Mouse (Mus musculus): ENCODE measurements around the gene Kif1a. TPM values are rescaled to one million over a fixed set of nuclear protein-coding genes. Genes with fewer than 3 reads are reported as not detected.
A peak's percentile ranks its signal among the peaks of the same experiment; 100 is the strongest.
"Not testable (repeated sequence)": the region's sequence is repeated elsewhere in the genome, so short reads cannot be mapped to it uniquely, and the experiment has no call there.

The Kif1a gene
- polyA plus RNA-seq, 1 experiment, result 0.49 TPM

DNA sequence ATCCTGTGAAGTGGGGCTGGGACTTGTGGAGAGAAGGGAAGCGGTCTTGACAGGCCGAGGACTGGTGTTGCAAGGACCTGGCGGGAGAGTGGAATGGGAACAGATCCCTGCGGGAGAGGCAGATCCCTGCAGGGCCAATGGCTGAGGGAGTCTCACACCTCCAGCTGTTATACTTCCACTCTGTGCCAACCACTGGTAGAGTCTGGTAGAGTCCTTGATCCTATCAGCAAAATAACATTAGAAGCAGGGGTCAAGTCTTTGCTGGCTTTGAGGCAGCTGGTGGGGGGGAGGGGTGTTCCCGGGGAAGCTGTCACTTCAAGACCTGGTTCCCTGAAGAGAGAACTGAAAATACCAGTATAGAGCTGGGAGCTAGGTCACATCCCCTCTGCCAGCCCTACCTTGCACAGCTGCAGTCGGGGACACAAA, 125.6 kb downstream of the Kif1a start:
- 0 out of 2 replicates have a peak overlapping the region, but pooled peaks have one; percentile 31 for H3K27ac ChIP-seq (ENCODE audit: insufficient read depth, low read length)
- DNase-seq (ENCODE audit: low read depth in 1 of 2, low spot score in 2 of 2), result no peak
- H3K27me3 ChIP-seq (ENCODE audit: control insufficient read depth, insufficient read depth, low read length), result no peaks in the 10 kb centered on the region
- H3K4me3 ChIP-seq (ENCODE audit: extremely low read depth, insufficient read depth, insufficient read length), result no peak overlapping the region
- TF ChIP-seq CTCF (IDR thresholded peaks at IDR 0.05; ENCODE audit: extremely low read depth, insufficient read depth, insufficient read length, insufficient replicate concordance) (no peak), POLR2A (IDR thresholded peaks at IDR 0.05; ENCODE audit: low read depth, low read length) (no peak)
- no peaks in the 10 kb centered on the region for H3K4me1 ChIP-seq (ENCODE audit: control insufficient read depth, insufficient read depth, insufficient read length)
- WGBS, result 69% methylated on average over 6 of the region's 6 CpGs
- H3K36me3 ChIP-seq (ENCODE audit: control insufficient read depth, insufficient read depth, low read length), result no peaks in the 10 kb centered on the region

DNA sequence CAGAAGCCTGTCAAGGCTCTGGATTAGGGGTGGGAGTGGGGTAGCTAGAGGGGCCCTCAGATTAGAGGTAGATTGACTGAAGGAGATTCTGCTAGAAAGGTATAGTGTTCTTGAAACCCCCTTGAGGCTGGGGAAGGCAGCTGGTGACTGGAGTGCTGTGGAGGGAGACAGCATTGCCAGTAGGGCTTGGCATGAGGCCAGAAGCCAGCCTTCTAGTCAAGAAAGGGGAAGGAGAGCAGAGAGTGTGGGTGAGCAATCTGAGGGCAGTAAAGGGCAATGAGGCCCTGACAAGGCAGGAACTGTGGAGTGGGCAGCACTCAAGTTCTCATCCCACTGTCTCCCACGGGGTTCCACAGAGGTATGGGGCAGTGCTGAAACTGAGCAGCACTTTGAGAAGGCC, 128.9 kb downstream of the Kif1a start:
- TF ChIP-seq POLR2A (IDR thresholded peaks at IDR 0.05; ENCODE audit: low read depth, low read length) (no peak), CTCF (IDR thresholded peaks at IDR 0.05; ENCODE audit: extremely low read depth, insufficient read depth, insufficient read length, insufficient replicate concordance) (no peak)
- peak overlapping the region; percentile 38 for H3K27ac ChIP-seq (ENCODE audit: insufficient read depth, low read length)
- no peaks in the 10 kb centered on the region for H3K27me3 ChIP-seq (ENCODE audit: control insufficient read depth, insufficient read depth, low read length)
- H3K36me3 ChIP-seq (ENCODE audit: control insufficient read depth, insufficient read depth, low read length), result no peaks in the 10 kb centered on the region
- DNase-seq (ENCODE audit: low read depth in 1 of 2, low spot score in 2 of 2), result peak; percentile 17 to 38
- WGBS, result 4% methylated on average over 1 of the region's 1 CpGs
- no peaks in the 10 kb centered on the region for H3K4me1 ChIP-seq (ENCODE audit: control insufficient read depth, insufficient read depth, insufficient read length)
- H3K4me3 ChIP-seq (ENCODE audit: extremely low read depth, insufficient read depth, insufficient read length), result no peak overlapping the region

DNA sequence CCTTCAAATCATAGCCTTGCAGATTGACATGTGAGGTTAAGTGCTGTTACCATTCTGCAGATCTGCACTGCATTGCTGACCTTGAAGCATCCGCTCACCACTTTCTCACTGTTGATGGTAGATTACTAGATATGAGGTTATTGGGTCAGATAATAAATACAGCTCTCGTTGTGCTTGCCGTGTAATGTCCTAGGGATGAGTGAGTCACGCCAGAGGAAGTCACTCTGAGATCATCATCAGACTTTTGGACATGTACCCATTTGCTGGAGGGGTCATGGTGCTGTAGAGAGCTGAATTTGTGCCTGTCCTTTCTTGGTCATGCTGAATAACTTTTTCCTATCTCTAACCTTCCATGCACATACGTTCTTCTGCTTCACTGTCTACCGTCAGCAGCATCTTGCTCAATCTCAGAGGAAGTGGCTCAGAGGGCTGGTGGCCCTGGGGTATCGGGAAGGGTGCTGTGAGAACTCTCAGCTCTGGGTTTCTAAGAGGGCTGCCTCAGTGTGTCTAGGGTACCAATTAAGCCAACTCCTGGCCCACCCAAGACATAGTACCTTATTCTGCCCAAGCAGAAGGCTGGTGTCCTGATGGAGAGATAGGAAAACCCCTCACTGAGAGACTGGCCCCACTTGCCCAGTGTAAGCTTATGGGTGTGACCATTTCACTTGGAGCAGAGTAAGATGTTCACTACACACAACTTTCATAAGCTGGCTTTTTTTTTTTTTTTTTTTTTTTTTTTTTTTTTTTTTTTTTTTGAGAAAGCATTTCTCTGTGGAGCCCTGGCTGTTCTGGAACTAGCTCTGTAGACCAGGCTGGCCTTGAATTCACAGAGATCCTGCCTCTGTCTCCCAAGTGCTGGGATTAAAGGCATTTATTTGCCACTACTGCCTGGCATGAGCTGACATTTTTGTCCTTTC, 129.6 kb downstream of the Kif1a start:
- Histone ChIP-seq H3K4me1 (ENCODE audit: control insufficient read depth, insufficient read depth, insufficient read length) (no peaks in the 10 kb centered on the region), H3K4me3 (ENCODE audit: extremely low read depth, insufficient read depth, insufficient read length) (no peak overlapping the region), H3K27ac (ENCODE audit: insufficient read depth, low read length) (peak overlapping the region; percentile 38), H3K36me3 (ENCODE audit: control insufficient read depth, insufficient read depth, low read length) (no peaks in the 10 kb centered on the region), H3K27me3 (ENCODE audit: control insufficient read depth, insufficient read depth, low read length) (no peaks in the 10 kb centered on the region)
- no peak for DNase-seq (ENCODE audit: low read depth in 1 of 2, low spot score in 2 of 2)
- 58% methylated on average over 7 of the region's 7 CpGs for WGBS
- no peak for TF ChIP-seq POLR2A (IDR thresholded peaks at IDR 0.05; ENCODE audit: low read depth, low read length)
- TF ChIP-seq CTCF (IDR thresholded peaks at IDR 0.05; ENCODE audit: extremely low read depth, insufficient read depth, insufficient read length, insufficient replicate concordance), result no peak

DNA sequence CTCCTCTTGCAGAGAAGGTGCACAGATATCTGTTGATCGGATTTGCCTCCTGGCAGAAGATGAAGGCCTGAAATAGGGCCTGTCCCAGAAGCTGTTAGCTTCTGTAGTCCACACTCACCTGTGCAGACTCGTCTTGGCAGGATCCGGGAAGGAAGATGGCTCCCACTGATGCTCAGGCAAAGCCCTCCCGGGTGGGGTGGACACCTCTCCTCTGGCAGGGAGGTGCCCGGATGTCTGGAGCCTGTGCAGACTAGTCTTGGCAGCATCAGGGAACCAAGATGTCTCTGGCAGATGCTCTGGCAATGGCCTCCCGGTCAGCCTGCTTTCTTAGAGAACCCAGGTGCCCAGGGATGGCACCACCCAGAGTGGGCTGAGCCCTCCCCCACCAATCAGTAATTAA, 131.0 kb downstream of the Kif1a start:
- H3K4me1 ChIP-seq (ENCODE audit: control insufficient read depth, insufficient read depth, insufficient read length); DNase-seq (ENCODE audit: low read depth in 1 of 2, low spot score in 2 of 2); H3K36me3 ChIP-seq (ENCODE audit: control insufficient read depth, insufficient read depth, low read length); H3K27me3 ChIP-seq (ENCODE audit: control insufficient read depth, insufficient read depth, low read length); H3K4me3 ChIP-seq (ENCODE audit: extremely low read depth, insufficient read depth, insufficient read length); H3K27ac ChIP-seq (ENCODE audit: insufficient read depth, low read length): not testable (repeated sequence)
- 91% methylated on average over 6 of the region's 6 CpGs for WGBS

Other genes with a start within 250 kb of the Kif1a start
- 0.18 and 0.19 TPM in 2 replicates for gene Ankmy1, start 199.0 kb downstream of the Kif1a start, polyA plus RNA-seq (2012; rRNA removed)
- 12.7 and 23.3 TPM in 2 replicates for gene Dusp28, start 195.0 kb downstream of the Kif1a start, polyA plus RNA-seq (2012; rRNA removed)
- gene Rnpepl1, start 191.2 kb downstream of the Kif1a start, polyA plus RNA-seq (2012; rRNA removed), result 164 and 234 TPM in 2 replicates
- 14.3 and 18.9 TPM in 2 replicates for gene Capn10, start 167.6 kb downstream of the Kif1a start, polyA plus RNA-seq (2012; rRNA removed)
- gene Gpr35, start 151.1 kb downstream of the Kif1a start, polyA plus RNA-seq (2012; rRNA removed), result 19.1 and 20.7 TPM in 2 replicates
- 28.4 and 28.9 TPM in 2 replicates for gene Aqp12, start 95.6 kb downstream of the Kif1a start, polyA plus RNA-seq (2012; rRNA removed)
- gene Agxt, start 33.3 kb upstream of the Kif1a start, polyA plus RNA-seq (2012; rRNA removed), result not detected in 2 replicates
- not detected in 2 replicates for gene 2310007B03Rik, start 59.0 kb upstream of the Kif1a start, polyA plus RNA-seq (2012; rRNA removed)
- 0.08 and 0.16 TPM in 2 replicates for gene Crocc2, start 66.8 kb upstream of the Kif1a start, polyA plus RNA-seq (2012; rRNA removed)
- gene Sned1, start 133.9 kb upstream of the Kif1a start, polyA plus RNA-seq (2012; rRNA removed), result 12.5 and 12.8 TPM in 2 replicates
- gene Mterf4, start 204.0 kb upstream of the Kif1a start, polyA plus RNA-seq (2012; rRNA removed), result 3.8 and 4.0 TPM in 2 replicates
- 2.3 and 2.6 TPM in 2 replicates for gene Ppp1r7, start 240.9 kb upstream of the Kif1a start, polyA plus RNA-seq (2012; rRNA removed)
- gene Pask, start 241.5 kb upstream of the Kif1a start, polyA plus RNA-seq (2012; rRNA removed), result 1.5 and 1.7 TPM in 2 replicates